Mouse (Mus musculus) heart, adult 9 months (tissue): ENCODE data around the gene Xylt1.

ENCODE experiments used
- DNase-seq, 2 experiments: peaks; one replicate each; pipeline ENCODE4 v3.0.0; 2022; ENCODE audit warnings: low spot score in 2 of 2

Gene Xylt1

DNA sequence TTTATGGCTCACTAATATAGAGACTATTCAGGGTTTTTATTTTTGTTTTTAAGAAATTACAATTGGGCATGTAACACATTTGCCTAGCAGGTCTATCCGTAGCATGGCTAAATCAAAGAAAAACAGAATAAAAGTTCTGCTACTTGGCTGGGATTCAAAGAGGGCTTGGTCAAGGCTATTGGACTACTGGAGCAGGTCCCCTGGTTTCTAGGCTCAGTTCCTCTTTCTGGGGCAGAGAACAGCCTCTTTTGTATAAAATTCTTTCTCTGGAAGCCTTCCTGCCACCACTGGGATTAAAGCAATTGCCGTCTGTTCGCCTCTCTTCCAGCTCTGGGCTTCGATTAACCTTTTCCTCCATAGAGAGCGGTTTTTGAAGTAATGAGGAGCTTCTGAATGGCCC is 100.1 kb downstream of the Xylt1 start:
- DNase-seq, result no peak

- DNase-seq, result no peak
These were observed 100.6 kb downstream of the Xylt1 start for GRCm38 (mm10) chr7:117481404-117481803.

- no peak for DNase-seq
These were observed 101.9 kb downstream of the Xylt1 start for GRCm38 (mm10) chr7:117482701-117483100.

DNA sequence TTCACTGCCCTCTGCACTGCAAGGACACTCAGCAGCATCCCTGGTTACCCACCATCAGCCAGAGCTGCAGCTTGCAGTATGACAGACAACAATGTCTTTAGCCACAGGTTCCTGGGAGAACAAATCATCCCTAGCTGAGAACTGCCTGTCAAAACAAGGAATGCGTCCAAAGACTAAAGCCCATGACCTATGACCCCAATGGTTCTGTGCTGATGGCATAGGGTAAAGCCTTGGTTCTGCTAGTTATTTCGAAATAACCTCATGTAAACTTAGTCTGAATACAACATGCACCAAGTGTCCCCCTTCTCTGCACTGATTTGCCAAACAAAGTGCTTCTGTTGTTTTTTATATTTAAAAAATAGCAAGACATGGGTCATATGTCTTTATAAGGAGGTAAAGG is 103.8 kb downstream of the Xylt1 start:
- no peak for DNase-seq

DNA sequence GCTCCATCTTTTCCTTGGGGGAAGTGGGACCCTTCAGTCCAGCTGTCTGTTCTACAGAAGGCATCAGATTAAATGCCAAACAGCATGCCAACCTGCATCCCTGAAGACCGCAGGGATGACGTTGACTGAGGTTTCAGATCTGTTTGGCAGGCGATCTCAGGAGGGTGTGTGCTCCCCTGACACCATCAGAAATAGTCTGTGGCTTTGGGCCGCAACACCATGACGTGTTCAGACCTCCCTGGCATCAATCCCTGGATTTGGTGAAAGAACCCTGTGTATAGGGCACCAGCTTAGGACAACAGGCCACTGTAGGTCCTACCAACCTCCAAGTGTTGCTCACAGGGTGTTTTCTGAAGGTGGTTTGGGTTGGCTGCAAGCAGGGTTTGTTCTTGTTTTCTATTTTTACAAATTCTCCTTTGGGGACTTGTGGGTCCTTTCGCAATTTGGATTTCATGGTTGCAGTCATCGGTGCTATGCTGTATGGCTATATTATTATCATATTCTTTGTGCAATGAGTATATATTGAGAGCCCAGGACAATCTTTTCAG is 104.3 kb downstream of the Xylt1 start:
- DNase-seq, result peak in 1 of 2 experiments; percentile 18

- no peak for DNase-seq
These were observed 105.8 kb downstream of the Xylt1 start for GRCm38 (mm10) chr7:117486425-117487172.

DNA sequence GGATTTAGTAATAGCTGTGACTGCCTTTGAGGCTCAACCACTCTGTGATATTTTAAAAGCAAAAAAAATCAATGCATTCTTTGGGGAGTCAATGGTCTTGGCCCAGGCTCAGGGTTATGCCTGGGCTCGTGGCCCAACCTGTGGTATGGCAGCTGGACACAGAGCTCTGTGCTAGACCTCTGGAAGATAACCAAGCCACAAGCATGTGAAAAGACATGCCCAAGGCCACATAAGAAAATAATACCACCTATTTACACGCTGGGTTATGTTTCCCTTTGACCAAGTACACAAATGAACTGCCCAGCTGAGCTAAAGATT is 106.4 kb downstream of the Xylt1 start:
- DNase-seq, result no peak

DNA sequence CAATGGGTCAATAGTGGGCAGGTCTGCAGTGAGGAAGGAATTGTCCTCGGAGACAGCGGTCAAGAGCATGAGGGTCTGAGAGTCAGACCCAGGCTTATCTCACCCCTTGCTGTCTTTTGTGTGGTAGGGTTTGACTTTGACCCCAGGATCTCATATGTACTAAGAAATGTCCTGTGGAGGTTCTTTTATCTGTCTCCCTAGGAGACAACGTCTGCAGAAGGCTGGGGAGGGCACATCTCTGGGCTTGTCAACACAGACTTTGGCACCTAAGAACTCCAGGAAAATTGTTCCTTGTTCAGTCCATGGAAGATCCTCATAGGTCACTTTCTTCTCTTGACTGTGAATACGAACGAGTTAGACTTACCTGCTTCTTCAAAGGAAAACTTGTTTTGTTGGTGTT is 109.2 kb downstream of the Xylt1 start:
- DNase-seq, result no peak

DNA sequence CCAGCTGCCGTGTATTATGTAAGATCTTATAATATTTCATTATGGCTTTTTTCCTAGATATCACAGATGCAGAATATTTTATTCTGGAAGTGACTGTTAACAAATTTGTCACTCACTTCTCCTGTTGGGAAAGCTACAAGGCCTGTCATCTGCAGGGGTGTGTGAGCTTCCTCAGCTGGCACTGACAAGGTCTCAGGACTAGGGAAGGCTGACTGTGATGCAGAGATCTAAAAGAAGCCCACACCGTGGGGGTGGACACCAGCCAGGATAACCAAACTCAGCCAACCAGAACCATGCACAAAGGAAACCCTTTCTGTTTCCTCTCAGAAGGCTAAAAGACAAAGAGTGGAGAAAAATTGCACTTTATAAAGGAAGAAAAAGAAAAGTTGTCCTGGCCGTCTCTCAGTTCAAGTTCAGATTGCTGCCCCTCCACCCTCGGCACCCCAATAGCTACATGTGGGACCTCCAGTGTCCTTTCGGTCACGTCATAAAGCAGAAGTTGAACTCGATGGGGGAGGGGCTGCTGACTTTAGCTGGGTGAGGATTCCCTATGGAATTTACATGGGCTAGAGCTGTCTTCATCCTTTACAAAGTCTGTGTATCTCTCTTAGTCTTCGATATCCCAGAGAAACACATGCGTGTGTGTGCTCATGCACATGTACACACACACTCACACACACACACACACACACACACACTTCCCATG is 109.9 kb downstream of the Xylt1 start:
- no peak for DNase-seq

GRCm38 (mm10) chr7:117491495-117491894 is 110.7 kb downstream of the Xylt1 start:
- DNase-seq, result no peak

GRCm38 (mm10) chr7:117494210-117494609 is 113.4 kb downstream of the Xylt1 start:
- peak; percentile 79 to 80 for DNase-seq

DNA sequence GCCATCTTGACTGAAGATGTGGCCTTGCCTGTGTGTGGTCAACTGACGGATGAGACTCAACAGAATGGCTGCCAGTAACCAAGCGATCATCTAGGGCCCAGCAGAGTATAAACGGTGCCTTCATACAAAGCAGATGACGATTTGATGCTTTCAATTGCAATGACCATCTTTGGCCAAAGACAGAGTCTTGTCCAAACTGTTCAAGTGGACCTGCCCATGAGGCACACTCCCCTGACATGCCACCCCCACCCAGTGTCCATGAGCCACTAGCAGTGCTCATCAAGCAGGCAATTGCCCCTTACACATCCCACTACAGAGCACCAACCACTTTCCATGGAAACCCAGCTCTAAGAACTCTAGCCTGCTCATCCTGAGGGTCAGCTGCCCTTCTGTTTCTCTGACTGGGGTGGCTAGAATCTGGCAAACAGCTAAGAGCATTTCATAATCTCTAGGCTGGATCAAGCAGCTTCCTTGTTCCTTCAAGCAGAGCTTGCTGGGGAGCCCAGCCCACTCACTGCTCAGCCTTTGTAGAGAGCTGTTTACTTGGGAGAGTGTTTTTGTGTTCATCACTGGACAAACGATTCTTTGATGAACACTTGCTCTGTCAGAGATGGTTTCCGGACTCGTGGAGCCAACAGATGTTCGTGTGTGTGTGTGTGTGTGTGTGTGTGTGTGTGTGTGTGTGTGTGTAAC is 114.0 kb downstream of the Xylt1 start:
- peak in 1 of 2 experiments; percentile 35 for DNase-seq

DNA sequence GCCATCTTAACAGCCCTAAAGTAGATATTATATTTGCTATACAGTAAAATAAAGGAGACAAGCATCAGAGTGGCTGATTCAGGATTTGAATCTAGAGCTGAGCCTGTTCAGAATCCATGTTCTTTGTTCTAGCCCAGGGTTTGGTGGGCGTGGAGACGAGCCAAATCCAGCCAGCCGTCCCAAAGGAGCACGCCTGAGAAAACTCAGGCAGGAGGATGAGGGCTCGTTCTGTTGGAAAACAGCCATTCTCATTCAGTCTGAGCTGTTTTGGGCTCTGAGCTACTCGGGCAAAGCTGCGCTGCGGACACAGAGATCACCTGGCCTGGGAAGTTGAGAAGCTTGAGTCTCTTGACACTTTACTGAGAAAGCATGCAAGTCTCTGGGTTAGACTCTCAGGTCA is 115.0 kb downstream of the Xylt1 start:
- no peak for DNase-seq

DNA sequence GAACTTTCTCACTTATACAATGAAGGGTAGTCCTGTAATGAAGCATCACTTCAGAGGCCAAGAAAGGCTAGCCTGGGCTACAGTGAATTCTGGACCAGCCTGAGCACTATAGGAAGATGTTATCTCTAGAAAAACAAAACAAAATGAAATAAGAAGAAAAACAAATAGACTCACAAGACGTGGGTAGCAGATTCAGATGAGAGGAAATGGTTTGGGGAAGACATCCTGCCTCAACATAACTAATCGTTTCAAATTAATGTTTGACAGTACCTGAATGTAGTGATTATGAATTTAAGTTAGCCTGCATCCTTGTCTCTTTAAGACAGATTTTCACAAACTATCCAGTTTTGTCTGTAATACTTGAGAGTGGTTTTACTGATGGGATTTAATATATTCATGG is 117.4 kb downstream of the Xylt1 start:
- DNase-seq, result no peak

DNA sequence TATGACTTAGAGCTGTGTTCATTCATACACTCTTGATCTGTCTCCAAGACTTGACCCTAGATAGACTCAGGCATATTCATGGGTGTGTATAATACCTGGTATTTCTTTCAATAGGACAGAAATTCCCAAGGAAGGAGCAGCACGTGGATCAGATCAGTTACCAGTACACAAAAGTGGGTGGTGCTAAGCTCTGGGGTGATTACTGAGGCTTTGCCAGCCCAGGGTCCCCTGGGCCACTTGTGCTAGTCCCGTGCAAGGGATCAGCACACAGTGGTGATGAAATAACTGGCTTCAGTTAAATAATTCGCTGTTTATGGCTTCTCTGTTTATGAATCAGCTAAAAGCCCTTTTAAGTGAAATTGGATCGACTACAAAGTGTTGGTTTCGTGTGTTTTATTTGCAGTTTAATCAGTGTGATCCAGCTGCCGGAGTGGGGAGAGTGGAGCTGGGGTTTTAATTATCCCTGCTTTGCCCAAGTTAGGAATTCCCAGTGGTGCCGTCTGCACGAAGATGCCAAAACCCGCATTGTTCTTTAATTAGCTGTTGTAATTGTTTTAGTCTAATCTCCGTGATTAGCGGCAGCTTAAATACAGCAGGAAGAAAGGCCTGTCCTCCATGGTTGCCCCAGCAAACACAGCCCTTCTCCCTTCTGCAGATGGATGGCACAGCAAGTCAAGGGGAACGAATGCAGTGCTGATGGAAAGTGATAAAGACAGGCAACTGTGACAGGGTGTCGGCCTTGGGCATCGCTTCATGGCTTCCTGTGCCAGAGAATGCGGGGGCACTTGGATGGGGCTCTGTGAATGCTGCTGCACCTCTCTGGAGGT is 120.8 kb downstream of the Xylt1 start:
- DNase-seq, result no peak

DNA sequence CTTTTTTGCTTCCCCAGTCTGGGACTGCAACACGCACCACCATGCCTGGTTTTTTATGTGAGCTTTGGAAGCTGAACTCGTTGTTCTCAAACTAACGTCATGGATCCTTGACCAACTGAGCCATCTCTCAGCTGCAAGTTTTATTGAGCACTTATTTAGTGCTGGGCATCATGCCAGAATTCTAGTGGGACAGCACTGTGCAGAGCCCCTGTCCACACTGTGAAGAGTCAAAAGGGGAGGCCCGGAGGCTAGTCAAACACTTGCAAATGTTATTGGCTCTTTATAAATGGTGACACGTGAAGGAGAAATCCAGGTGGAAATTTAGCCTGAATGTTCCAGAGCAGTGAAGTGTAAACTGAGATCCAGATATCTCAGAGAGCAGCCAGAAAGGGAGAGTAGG is 121.6 kb downstream of the Xylt1 start:
- no peak for DNase-seq

DNA sequence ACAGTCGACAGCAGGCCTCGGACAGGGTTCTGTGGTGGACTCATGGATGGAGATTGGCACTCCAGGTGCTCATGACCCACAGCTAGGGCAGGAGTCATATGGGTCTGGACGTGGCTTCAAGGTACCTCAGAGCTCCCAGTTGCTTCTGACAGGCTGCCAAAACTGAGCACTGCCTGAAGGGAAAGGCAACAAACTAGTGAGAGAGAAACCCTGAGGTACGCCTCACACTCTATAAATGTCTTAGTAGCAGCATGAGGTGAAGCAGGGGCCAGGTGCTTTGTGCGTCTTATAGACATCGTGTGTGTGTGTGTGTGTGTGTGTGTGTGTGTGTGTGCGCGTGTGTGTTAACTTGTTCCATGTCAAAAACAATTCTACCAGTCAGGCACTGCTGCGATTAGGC is 122.9 kb downstream of the Xylt1 start:
- DNase-seq, result no peak

DNA sequence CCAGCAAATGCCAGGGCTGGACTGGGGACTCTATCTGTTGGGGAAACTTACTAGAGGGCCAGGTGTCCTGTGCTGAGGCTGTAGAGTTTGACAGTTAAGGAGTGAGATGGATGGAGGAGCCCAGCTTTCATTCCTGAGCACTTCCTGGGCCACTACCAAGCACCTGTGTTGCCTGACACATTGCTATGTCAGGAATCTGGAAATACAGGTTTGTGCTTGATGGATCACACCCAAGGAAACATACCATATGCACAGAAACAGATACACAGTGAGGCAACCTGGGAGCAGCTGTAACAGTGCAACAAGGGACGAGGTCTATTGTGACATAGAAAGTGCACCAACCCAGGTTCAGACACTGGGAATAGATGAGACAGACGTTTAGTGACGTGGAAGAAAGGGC is 125.0 kb downstream of the Xylt1 start:
- no peak for DNase-seq

- DNase-seq, result no peak
These were observed 126.6 kb downstream of the Xylt1 start for GRCm38 (mm10) chr7:117507351-117507750.

GRCm38 (mm10) chr7:117508090-117508489 is 127.3 kb downstream of the Xylt1 start:
- DNase-seq, result no peak

DNA sequence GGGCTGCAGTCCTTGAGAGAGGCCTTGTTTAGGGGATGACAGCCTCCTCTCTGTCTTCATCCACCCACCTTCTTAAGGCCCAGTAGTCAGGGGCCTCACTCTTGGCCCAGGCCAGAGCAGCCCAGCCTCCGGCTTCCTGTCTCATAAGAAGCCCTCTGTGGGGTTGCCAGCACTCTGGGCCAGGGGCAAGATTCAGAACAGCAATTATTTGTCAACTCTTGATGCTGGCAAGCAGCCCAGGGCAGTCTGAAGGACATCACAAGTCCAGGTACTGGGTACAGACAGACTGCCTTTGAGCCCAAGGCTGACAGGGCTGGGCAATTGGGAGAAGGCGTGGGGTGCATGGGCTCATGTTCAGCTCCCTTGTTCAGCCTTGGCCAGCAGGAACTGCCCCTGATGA is 129.3 kb downstream of the Xylt1 start:
- no peak for DNase-seq

DNA sequence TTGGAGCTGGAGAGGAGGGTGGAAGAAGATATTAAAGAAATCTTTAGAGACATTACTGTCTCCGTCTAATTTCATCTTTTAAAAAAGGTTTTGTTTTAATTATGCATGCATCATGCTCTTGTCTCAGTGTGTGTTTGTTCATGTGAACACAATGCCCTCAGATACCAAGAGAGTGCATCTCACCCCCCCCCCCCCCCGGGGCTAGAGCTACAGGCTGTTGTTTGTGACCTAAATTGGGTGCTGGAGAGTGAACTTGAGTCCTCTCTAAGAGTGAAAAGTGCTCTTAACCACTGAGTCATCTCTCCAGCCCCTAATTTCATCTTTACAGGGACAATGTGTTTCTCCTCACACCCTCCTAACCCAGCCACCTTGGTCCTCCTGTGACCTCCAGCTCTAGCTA is 131.5 kb downstream of the Xylt1 start:
- DNase-seq, result no peak
